Mouse (Mus musculus): ENCODE measurements at regions not wholly inside any gene's neighbourhood (a gene's known extent, or its start where the extent isn't known, plus 50 kb on each side); places are given as distances from the start of the nearest gene placed in this dataset.

DNA sequence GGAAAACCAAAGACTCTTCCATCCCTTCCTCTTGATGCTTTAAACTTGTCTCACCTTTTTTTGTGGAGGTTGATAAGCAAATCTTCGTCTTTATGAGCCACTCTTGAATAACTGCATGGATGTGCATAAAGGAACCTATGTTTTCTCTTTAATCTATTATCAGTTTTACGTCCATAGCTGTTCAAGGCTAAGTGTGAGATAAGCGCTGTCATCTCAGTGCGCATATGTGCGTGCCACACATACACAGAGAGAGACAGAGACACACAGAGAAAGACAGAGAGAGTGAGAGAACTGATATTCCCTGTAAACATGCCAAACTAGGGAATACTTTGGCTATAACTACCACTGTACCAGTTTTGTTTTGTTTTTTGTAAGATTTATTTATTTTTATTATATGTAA lies 273.0 kb downstream of the Cd83 start:
- intact Hi-C loops (cut with DNase I): no loop called here
- DNase-seq (ENCODE audit: extremely low spot score in 1 of 2, low spot score in 2 of 2): no peak

DNA sequence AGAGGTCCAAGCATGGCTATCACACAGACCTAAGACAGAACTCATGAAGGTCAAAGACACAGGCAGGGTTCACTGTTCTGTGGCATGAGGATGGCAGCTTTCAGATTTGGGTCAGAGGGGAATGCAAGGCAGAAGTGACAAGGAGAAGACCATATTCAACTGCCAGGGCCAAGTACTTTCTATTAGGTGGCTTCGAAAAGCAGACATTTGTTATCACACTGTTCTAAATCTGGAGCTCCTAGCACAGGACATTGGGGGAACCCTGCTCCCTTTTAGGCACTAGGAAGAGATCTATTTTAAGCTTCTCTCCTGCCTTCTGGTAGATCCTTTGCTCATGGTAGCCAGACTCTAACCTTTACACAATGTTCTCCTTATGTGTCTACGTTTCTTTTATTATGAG lies 273.7 kb downstream of the Cd83 start:
- intact Hi-C loops (cut with DNase I): no loop called here
- DNase-seq (ENCODE audit: extremely low spot score in 1 of 2, low spot score in 2 of 2): no peak

DNA sequence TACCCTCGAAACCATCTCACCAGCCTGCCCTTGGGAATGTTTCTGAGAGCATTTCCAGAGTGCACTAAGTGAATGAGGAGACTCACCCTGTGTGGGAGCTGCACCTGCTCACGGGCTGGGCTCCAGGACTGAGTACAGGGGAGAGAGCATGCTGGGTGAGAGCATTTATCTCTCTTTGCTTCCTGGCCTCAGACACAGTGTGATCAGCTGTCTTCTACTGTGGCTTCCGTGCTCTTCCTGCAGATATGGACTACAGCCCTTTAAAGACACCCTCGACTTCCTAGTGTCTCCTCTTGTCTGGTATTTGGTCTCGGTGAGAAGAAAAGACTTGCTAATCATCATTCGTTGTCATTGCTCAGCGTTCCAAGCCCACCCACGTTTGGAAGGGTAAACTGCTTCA lies 274.9 kb downstream of the Cd83 start:
- intact Hi-C loops (cut with DNase I): no loop called here
- DNase-seq (ENCODE audit: extremely low spot score in 1 of 2, low spot score in 2 of 2): no peak

DNA sequence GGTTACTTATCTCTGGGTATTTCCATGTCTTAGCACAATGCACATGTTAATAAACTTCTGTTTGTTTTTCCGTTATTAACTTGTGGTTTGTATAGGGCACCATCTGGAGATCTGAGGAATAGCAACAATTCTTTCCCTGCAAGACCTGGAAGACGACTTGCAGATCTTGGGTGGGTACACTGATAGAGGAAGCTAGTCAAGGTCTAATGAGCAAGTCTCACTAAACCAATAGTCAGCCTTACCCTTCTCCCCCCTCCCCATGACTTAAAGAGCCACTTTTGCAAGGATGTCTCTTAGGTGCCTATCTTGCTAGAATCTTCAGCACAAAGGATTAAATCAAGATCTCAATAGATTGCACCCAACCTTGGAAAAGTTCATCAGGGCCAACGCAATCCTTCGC lies 276.7 kb downstream of the Cd83 start:
- no peak for DNase-seq (ENCODE audit: extremely low spot score in 1 of 2, low spot score in 2 of 2)
- intact Hi-C loops (cut with DNase I): no loop called here

DNA sequence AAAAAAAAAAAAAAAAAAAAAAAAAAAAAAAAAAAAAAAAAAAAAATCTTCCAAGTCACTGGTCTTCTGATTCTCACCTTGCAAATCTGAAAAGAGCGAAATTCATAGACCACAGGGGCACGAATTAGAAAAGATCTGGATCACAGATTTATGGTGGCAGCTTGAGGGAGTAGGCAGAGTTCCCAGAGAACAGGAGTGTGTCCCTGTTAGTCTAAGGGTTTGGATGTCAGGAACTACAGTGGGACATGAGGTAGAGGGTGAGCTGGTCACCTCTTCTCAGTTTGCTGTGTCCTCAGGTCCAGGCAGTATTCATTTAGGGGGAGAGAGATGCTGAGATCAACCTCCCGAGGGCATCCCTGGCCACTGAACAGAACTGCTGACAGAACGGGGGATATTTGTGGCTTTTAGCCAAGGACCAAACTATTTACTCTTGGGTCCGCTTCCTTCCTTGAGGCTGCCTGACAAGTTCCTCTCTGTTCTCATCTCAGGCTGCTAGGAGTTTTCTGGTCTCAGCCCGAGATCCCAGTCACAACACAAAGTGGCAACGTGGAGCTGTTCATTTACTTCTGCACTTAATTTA lies 277.2 kb downstream of the Cd83 start:
- intact Hi-C loops (cut with DNase I): no loop called here
- no peak for DNase-seq (ENCODE audit: extremely low spot score in 1 of 2, low spot score in 2 of 2)

DNA sequence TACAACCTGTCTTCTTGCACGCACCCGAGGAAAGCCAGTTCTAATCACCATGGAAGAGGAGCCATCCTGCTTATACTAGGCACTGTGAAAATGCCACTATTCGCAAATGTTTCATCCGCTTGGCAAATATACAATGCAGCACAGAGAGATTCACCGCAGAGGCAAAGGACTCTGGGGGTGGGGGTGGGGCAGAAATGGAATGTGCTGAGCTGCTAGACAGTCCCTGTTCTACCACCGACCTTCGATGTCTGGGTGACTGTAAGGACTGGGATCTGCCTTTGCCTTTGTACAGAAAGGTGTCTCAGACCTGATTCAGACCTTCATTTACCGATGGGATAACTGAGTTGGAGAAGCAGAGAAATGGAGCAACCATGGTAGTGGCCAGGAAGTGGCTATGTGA lies 278.7 kb downstream of the Cd83 start:
- DNase-seq (ENCODE audit: extremely low spot score in 1 of 2, low spot score in 2 of 2): no peak
- intact Hi-C loops (cut with DNase I): no loop called here

DNA sequence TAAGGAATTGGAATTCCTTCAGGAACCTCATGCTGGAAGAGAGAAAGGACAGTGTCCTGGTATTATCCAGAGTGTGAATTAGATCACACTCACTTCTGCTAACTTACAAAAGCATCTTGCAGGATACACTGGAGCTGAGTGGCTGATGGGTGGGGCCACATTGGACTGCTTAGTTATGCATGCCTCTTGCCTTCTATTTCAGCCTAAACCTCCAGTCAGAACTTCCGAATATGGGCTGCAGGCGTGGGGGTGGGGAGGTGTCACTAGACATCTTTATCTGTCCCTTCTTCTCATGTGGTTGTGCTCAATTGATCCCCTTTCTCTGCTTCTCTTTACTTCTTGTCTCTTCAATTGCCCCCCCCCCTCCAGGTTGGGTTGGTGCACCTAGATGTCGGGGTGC lies 279.5 kb downstream of the Cd83 start:
- DNase-seq (ENCODE audit: extremely low spot score in 1 of 2, low spot score in 2 of 2): no peak
- intact Hi-C loops (cut with DNase I): no loop called here

DNA sequence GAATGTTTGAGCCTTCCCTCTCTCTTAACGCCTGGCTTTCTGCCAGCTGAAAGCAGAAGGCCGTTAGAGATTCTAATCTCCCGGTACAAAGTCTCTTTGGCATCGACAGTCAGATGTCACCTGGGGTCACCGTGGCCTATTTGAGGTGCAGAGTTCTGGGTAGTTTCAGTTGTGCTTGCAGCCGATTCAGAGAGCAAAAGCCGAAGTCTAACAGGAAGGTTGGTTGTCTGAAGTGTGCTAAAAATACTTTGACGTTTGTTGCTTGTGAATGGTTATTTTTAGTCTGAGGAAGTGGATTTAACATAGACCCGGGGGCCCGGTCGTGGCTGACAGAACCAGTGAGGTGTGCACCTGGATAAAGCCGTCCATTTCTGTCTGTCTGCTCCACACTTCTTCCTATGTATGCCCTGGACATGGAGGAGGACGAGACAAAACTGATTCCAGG lies 281.2 kb downstream of the Cd83 start:
- intact Hi-C loops (cut with DNase I): no loop called here
- DNase-seq (ENCODE audit: extremely low spot score in 1 of 2, low spot score in 2 of 2): no peak

DNA sequence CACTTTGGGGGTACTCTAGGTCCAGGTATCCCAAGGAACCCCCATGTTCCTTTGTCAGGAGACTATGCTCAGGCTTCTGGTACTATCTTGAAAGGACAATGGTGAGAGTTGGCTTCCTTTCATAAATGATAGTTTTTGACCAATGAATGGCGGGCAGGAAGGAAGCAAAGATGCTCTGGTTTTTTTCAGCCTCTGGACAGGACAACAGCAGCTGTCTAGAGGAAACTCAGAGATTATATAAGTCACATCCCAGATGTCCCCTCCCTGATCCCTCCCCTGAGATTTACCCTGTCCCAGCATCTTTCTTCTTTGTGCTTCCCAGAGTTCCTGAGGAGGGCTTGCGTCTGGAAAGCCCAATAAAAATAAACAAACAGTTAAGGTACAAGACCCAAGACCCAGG lies 282.7 kb downstream of the Cd83 start:
- DNase-seq (ENCODE audit: extremely low spot score in 1 of 2, low spot score in 2 of 2): no peak
- intact Hi-C loops (cut with DNase I): no loop called here

DNA sequence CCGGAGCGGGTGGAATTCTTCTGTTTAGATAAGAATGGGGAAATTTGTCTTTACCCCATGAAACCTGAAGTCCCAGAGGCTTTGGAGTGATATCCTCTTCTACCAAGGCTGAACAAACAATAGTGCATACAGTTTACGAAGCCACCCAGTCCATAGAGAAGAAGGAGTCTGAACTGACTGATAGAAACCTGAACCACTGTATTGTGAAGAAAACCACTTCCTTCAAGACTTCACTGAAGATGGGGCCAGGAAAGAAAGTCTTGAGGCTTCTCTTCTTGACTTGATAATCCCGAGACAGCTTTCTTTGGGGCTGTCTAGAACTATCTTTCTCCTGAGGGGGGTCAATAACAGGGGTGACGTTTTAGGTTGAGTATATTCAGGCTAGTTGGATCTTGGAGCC lies 284.4 kb downstream of the Cd83 start:
- intact Hi-C loops (cut with DNase I): no loop called here
- no peak for DNase-seq (ENCODE audit: extremely low spot score in 1 of 2, low spot score in 2 of 2)

DNA sequence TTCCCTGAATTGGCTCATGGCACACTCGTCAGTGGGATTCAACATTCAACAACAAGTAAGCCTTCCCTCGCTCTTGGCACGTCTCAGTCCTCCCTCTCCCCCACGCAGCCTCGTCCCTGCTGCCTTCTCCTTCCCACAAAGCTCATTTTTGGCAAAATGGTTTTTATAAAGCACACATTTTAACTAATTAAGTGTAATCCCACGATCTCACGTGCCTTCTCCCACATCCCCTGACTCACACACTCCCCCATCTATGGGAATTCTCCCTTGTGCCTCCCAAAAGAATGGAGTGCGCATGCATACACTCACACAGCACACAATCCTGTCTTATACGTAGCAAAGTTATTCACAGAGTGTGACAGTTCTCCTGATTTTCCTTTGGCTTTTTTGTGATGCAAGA lies 288.5 kb downstream of the Cd83 start:
- no peak for DNase-seq (ENCODE audit: extremely low spot score in 1 of 2, low spot score in 2 of 2)

DNA sequence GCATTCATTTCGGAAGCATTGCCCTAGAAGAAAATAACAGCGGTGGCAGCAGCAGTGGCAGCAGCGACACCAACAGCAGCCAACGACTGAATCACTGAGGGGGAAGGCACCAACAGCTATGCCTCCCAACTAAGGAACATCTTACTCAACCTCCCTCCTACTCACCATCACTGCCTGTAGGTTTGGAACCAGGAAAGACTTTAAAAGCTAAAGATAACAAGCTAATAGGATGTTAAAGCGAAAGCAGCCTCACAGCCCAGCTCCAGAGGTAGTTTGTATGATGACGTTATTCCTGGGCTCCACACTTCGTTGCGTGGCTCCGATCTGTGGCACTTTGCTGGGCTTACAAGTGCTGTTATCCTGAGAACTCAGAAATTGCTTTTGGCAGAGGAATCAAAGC lies 289.6 kb downstream of the Cd83 start:
- intact Hi-C loops (cut with DNase I): no loop called here
- DNase-seq (ENCODE audit: extremely low spot score in 1 of 2, low spot score in 2 of 2): no peak

More for the DNA sequence above, 288.5 kb downstream of the Cd83 start:
- intact Hi-C loops (cut with DNase I): no loop called here

DNA sequence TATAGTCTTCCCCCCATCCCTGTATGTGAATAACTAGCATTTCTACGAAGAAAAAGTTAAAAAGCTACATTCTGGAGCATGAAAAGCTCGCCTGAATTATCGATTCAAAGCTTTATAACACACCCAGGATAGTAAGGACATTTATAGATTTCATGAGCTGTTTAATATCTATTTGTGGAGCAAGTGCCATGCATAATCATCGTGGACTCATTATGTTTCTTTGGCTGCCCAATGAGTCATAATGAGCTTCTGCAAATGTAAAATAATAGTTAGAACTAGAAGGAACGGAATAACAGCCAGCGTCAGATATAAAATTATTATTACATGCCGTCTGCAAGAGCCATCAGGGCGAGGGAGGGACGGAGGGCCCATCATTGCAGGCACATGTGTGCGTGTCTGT lies 292.4 kb downstream of the Cd83 start:
- intact Hi-C loops (cut with DNase I): no loop called here
- DNase-seq (ENCODE audit: extremely low spot score in 1 of 2, low spot score in 2 of 2): no peak

DNA sequence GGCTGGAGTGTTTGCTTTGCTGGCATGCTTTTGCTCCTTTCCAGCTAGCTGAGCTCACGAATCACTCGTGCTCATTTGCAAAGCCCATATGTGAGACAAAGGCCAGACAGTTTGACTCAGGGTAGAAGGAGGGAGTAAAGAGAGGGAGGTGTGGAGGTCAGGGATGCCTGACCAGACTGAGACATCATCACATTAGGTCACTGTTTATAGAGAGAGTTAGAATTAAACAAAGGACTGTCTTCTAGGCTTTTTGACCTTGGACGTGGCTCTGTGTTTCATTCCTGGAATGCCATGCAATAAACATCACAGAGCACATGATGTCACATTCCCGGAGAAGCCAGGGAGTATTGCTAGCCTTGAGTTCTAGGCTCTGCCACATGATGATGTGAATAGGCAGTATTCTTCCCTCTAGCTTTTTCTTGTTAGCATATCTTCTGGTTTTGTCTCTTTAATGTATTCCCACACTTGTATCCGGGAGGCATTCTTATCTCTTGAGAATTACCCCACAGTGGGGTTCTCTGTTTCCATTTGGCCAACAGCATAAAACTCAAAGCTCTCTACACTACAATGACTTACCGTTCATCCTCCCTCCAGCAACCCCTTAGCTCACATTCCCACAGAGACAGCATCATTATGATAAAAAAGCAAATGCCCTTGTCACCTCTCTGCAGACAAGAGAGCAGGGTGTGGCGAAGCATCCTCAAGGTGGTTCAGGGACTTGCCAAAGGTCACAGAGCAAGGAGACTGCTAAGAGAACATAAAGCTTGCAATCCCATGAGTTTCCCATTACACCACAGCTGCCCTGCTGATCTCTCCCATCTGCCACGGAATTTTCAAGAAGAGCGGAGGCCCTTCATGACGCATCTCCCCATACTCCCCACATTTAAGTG lies 301.3 kb downstream of the Cd83 start:
- intact Hi-C loops (cut with DNase I): no loop called here
- no peak for DNase-seq (ENCODE audit: extremely low spot score in 1 of 2, low spot score in 2 of 2)

DNA sequence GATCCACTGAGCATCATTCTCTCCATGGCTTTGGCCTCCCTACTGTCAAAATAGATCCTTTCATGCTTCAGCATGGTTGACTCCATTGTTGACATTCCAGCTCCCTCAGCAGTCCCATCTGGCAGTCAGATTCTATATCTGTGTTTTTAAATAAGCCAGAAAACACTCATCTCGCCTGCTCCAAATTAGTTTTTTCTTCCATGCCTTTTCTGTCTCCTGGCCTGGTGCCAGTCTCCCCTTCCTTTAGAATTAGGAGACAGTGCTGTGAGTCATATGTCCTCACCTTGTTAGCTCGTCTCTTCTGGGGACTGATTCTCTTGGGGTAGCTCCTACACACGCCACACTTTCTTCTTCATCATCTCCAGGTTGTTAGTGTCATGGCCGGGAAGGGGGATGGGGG lies 302.2 kb downstream of the Cd83 start:
- intact Hi-C loops (cut with DNase I): no loop called here
- DNase-seq (ENCODE audit: extremely low spot score in 1 of 2, low spot score in 2 of 2): peak; percentile 52 to 69

DNA sequence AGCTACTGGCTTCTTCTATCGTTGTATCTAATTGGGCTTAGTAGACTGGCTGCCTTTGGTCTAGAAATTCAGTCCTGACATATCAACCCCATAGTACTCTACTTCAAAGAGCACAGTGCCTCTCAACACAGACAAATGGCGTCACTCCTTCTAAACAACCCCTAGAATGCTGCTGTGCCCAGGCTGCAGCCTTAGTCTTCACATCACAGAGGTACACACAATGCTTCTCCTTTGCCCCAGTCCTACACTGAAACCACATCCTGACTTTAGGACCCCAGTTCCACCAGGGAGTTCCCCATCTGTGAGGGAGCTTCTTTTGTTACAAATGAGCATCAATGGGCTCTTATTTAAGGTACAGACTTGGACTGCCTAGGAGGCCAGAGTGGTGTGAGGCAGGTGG lies 312.6 kb downstream of the Cd83 start:
- no peak for DNase-seq (ENCODE audit: extremely low spot score in 1 of 2, low spot score in 2 of 2)
- intact Hi-C loops (cut with DNase I): no loop called here

DNA sequence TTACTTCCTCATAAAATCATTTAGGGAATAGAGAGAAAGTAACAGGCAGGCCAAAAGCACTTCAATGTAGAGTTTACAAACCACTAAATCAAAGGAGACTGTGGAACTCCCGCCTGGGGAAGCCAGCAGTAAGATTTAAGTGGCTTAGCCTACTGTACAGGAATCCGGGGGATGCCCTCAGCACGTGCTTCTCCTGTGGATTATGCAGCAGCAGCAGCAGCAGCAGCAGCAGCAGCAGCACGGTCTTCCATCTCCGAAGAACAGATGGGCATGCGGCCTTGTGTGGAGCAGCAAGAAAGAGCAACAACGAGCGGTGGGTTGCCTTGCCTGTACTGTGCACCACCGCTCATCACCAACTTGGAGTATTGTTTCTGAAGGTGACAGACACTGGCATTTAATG lies 314.9 kb downstream of the Cd83 start:
- intact Hi-C loops (cut with DNase I): no loop called here
- no peak for DNase-seq (ENCODE audit: extremely low spot score in 1 of 2, low spot score in 2 of 2)

DNA sequence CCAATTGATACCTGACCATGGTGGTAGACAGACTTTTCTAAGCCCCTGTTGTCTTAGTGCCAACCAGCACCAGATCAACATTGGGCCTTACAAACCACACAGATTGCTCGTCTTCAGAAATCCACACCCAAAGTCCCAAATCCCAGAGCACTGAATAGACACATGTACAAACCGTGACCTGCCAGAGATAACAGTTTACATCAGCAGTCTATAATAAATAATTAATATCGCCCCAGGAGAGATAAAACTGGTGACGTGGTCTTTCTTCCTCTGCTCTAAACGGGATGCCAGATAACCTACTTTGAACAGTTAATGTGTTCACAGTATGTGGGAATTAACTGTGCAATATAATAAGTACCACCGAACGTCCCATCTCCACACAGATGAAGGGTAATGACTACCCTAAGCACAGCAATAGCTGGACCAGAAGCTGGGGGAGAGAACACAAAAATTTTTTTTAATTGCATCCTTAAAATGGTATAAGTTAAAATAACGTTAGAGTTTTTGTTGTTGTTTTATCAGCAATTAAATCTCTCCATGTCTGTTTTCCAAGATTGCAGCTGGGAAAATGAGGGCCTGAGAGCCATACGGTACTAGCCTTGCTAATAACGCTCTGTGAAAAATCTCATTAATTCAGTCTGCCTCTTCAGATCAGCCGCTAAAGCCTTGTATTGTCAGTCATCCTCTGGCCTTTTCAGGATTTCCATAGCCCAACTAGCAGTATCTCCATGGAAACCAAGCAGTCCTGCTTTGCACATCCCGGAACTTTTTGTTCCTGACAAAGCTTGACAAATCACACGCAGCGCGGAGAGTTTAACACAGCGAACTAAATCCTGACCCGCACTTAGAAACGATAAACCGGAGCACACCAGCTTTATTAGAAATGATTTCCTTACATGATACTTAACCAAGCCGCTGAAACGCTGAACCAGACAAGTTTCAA lies 315.8 kb downstream of the Cd83 start:
- intact Hi-C loops (cut with DNase I): no loop called here

DNA sequence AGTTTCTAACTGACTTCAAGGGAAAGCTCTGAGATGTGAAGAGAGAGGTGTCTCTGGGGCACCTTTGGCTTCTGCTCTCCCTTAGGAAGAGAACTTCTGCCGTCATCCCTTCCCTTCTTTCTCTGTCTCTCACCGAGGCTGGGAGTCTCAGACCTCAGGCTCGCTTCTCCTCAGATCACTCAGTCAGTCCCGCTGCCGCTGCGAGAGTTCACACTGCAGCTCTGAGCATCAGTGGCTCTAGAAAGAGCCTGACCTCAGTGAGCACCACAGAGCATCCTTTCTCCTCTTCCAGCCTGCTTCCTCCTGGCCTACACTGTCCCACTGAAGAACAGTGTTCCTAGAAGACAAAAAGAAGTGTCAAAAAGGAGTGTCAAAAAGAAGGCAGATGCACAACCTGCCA lies 316.6 kb downstream of the Cd83 start:
- no peak for DNase-seq (ENCODE audit: extremely low spot score in 1 of 2, low spot score in 2 of 2)
- intact Hi-C loops (cut with DNase I): no loop called here

More for the DNA sequence above, 315.8 kb downstream of the Cd83 start:
- DNase-seq (ENCODE audit: extremely low spot score in 1 of 2, low spot score in 2 of 2): peak; percentile 31 to 58

DNA sequence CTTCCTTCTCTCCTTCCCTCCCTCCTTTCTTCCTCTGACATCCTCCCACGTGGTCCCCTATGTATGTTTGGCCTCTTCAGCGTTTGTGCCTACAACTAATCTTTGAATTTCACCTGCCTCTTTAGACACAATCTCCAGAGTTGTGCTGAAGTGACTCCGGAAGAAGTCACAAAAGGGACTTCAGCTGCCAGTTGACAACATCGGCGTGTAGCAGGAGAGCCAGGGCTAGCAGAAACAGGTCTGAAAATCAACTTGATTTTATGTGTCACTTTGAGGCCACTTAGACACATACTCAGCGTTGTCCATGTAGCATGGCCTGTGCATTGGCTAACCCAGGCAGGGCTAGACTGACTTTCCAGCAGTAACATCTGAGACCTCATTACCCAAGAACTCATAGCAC lies 317.2 kb downstream of the Cd83 start:
- no peak for DNase-seq (ENCODE audit: extremely low spot score in 1 of 2, low spot score in 2 of 2)
- intact Hi-C loops (cut with DNase I): no loop called here

Data from left cerebral cortex, postnatal 10 days (tissue).